Mouse (Mus musculus) T-cell, adult 2 months (primary cell): ENCODE results near the gene Otud6a.
"Not testable (repeated sequence)": the region's sequence is repeated elsewhere in the genome, so short reads cannot be mapped to it uniquely, and the experiment has no call there.

ENCODE experiments used
- DNase-seq: peaks from one replicate; pipeline ENCODE4 v3.0.0; 2022; ENCODE audit warnings: low spot score

The Otud6a gene

DNA sequence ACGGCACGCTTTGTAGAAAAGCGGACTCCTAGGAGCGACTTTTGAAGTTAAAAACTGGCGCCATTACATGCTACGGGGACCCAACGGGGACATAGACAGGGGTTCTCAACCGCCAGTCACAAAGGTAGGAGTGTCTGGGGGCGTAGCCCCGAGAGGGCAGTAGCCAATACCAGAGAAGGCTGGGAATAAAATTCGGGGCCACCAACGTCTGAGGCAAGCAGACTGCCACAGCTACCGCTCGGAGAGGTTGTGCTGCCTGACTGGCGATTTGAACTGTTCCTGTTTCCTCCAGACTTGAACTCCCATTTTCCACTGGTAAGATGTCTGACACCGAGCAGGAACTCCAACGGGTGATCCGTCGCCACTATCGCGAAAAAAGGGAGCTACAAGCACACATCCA is at the start of gene Otud6a:
Gene Otud6a (plus strand): TSS at position 321 of the 400 bp plus-strand sequence.
- no peak for DNase-seq

DNA sequence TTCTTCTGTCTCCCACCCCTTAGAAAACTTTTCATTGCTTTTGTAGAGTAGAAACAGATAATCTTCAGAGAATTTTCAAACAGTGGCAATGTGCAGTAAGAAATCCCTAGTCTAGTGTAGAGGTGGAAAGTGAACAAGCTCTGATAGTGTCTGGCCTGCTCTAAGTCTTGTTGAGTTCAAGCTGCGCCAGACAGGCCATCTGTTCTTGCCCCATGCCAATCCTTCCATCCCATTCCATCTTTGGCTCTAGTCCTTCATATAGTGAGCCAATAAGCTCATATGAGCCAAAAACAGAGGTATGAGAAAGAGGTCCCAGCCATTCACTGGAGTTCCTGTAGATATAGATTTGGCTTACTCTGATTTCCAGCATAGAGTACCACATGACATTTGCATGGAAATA is 38.9 kb upstream of the Otud6a start:
- no peak for DNase-seq

DNA sequence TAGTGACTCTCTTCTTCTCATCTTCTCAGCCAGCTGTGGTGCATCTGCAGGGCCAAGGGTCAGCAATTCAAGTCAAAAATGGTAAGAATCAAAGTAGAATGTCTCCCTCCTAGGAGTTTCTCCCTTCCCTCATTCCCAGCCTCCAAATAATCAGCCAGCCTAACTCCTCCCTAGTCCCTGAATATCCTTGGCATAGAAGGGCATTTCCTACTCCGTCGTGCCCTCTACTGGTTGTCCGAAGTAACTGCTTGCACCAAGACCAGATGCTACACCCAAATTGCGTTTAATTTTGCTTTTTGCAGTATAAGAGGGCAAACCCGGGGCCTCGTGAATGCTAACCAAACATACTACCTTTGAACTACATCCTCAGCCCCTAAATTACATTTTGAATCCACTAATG is 36.5 kb upstream of the Otud6a start:
- DNase-seq, result no peak

GRCm38 (mm10) chrX:100394223-100394861 is 34.5 kb upstream of the Otud6a start:
- DNase-seq, result no peak

- DNase-seq, result no peak
Observed at GRCm38 (mm10) chrX:100395026-100395425, 33.8 kb upstream of the Otud6a start.

DNA sequence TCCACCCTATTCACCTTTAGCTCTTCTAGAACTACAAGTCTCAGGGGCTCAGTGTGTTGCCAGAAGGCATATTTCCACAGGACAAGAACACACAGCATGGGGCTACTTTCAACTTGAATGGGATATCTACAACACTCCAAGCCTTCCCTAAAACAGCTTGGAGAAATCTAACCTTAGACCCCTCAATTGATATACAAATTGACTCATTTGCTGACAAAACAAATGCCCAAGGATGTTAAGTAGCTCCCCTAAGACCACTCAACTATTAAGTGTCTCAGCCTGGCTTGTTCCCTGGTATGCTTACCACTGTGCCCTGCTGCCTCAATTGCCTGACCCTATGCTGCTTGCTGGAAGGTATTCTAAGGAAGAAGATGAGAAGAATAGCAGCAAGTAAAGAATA is 27.9 kb upstream of the Otud6a start:
- no peak for DNase-seq

DNA sequence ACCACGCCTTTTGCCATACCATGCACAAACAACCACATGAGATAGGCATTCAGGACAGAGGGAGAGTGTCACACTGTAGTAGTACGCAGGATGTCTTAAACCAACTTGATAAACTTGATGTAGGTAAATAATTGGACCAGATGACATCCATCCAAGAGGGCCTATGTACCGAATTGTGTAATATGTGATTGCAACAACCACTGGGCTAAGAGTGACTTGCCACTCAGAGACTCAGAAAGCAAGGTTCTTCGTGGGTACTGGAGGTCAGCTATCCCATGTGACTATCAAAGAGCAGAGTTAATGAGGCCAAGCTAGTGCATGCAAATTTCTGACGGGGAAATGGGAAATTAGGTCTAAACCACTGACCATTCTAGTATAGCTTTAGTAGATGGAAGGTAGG is 27.2 kb upstream of the Otud6a start:
- DNase-seq, result no peak

- DNase-seq, result no peak
Observed at GRCm38 (mm10) chrX:100409245-100409644, 19.6 kb upstream of the Otud6a start.

GRCm38 (mm10) chrX:100432311-100432710 is 3.5 kb downstream of the Otud6a start:
- no peak for DNase-seq

DNA sequence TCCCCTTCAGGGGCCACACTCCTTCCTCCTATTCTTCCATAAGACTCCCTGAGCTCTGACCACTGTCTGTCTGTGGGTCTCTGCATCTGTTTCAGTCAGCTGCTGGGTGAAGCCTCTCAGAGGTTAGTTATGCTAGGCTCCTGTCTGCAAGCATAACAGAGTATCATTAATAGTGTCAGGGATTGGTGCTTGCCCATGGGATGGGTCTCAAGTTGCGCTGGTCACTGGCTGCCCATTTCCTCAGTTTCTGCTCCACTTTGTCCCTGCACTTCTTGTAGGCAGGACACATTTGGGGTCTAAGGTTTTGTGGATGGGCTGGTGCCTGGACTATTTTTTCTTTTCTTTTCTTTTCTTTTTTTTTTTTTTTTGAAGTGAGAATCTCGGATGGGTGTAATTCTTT is 13.8 kb downstream of the Otud6a start, which contains the start of gene Awat2:
Gene Awat2 (minus strand): TSS at position 101 of the 400 bp plus-strand sequence.
- DNase-seq, result not testable (repeated sequence)

- no peak for DNase-seq
Observed at GRCm38 (mm10) chrX:100443532-100443931, 14.7 kb downstream of the Otud6a start.

DNA sequence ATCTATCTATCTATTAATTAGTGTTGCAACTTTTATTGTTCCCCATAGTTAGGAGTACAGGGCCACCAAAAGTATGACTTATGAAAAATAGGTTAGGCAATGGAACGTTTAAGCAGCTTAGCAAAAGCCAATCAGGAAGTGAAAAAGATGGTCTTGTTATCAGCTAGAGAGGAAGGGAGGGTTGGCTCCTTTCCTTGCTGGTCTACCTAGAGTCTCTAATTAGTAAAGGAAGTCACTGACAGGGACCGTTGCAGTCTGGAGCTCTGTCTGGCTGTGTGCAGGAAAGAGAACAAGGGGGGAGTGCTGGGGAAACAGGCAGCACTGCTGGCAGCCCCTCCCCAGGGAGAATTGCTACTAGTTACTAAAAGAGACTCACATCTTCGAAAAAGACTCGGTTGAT is 39.2 kb downstream of the Otud6a start:
- DNase-seq, result no peak

DNA sequence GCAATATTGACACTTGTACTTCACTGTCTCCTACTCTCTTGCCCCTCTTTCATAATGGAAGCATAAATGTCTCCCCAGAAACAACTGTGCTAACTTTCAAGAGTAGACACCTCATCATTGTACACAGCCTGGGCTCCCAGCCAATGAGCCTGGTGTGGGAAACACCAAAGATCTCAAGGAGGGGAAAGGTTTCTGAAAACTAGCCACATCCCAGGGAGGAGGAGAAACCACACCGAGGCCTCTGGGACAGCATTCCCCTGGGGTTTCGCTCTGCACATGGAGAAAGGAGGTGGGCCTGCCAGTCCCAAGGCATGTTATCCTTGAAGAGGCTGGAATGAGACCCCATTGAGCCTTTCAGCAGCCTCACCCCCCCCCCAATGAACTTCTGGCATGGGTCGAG is 41.3 kb downstream of the Otud6a start:
- DNase-seq, result no peak

- no peak for DNase-seq
Observed at GRCm38 (mm10) chrX:100471491-100471890, 42.7 kb downstream of the Otud6a start.

GRCm38 (mm10) chrX:100475569-100476223 is 46.9 kb downstream of the Otud6a start:
- no peak for DNase-seq
